Mouse (Mus musculus): ENCODE results near the gene Slc12a9.

- no peak for TF ChIP-seq POLR2A (IDR thresholded peaks at IDR 0.05; ENCODE audit: borderline replicate concordance, extremely low read depth, low read depth, low read length)
- TF ChIP-seq CTCF (IDR thresholded peaks at IDR 0.05; ENCODE audit: insufficient read depth, low read length): no peak
Observed at GRCm38 (mm10) chr5:137377603-137378002, 44.2 kb upstream of the Slc12a9 start.
